ENCODE assay signal across 18 mouse cellular contexts in the genomic region with DNA sequence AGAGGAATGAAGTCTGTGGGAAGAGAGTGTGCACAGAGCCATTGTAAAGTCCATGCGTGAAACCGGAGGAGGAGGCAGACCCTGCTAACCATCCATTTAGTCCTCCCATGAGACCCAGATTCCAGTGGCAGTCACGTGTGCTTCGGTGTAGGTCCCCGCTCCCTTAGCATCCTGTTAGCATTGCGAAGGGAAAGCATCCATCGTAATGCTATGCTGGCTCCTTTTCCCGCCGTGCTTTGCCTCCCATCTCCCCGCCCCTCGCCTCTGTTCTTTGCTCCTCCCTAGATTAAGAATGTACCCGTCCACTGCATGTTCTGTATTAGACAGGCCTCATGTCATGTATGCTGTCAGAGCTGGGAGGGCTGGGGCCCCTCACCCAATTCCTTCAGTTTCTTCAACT. TPM values are rescaled to one million over a fixed set of nuclear protein-coding genes. Genes with fewer than 3 reads are reported as not detected.
DNase-seq lines count a peak whose midpoint lies in the region; ATAC-seq lines count a peak whose summit lies in the region.
"Had no signal": no experiment of that assay in that cellular context is flagged by ENCODE, and none has a peak within 500 bp of the region (broad histone marks: within the 10 kb centered on the region; RNA-seq: fewer than 3 reads in every experiment).

No protein-coding gene starts in this region.

- H3K36me3 ChIP-seq in embryonic facial prominence, embryonic 15.5 days: no peaks in the 10 kb centered on the region
- H3K36me3 ChIP-seq in neural tube, embryonic 15.5 days: no peaks in the 10 kb centered on the region
- H3K36me3 ChIP-seq: forebrain, embryonic 15.5 days had no signal

- H3K9me3 ChIP-seq in embryonic facial prominence, embryonic 15.5 days (replicated peaks): no peaks in the 10 kb centered on the region
- H3K9me3 ChIP-seq in neural tube, embryonic 15.5 days (replicated peaks): no peaks in the 10 kb centered on the region
- H3K9me3 ChIP-seq: forebrain, embryonic 15.5 days had no signal

- H3K27me3 ChIP-seq in embryonic facial prominence, embryonic 15.5 days: no peaks in the 10 kb centered on the region
- no peaks in the 10 kb centered on the region for H3K27me3 ChIP-seq in neural tube, embryonic 15.5 days (replicated peaks)
- H3K27me3 ChIP-seq: CH12.LX; forebrain, embryonic 15.5 days had no signal

- peaks cover 12% of the 10 kb centered on the region; the same call in 1 of the 2 replicates for H3K4me1 ChIP-seq in embryonic facial prominence, embryonic 15.5 days
- peaks cover 31% of the 10 kb centered on the region for H3K4me1 ChIP-seq in neural tube, embryonic 15.5 days

- WGBS in embryonic facial prominence, embryonic 15.5 days: 29% methylated on average over 12 of the region's 12 CpGs
- WGBS in neural tube, embryonic 15.5 days: 27% methylated on average over 12 of the region's 12 CpGs

- peak overlapping the region; percentile 21; the same call in 1 of the 2 replicates for H3K4me2 ChIP-seq in embryonic facial prominence, embryonic 15.5 days (replicated peaks)
- peak overlapping the region; percentile 0; the same call in 1 of the 2 replicates for H3K4me2 ChIP-seq in neural tube, embryonic 15.5 days
- H3K4me2 ChIP-seq: forebrain, embryonic 15.5 days had no signal

- DNase-seq in embryo, embryonic 10 days (ENCODE audit: low spot score): peak; percentile 48
- no peak for DNase-seq in embryo, embryonic 9.5 days (ENCODE audit: extremely low spot score)
- DNase-seq in kidney, postnatal 4 days: peak; percentile 37 to 54
- DNase-seq in kidney, postnatal 14 days: no peak
- no peak for DNase-seq in adrenal gland, postnatal 36 days
- DNase-seq in cerebellum, postnatal 4 days (ENCODE audit: low spot score in 2 of 2): no peak
- DNase-seq: cerebellum, adult 2 months; gastrocnemius, adult 2 months; heart, adult 2 months; kidney, adult 18-20 months; right cerebral cortex, postnatal 25 days; thymus, postnatal 36 days had no signal

- H3K4me3 ChIP-seq in embryonic facial prominence, embryonic 15.5 days (replicated peaks): no peak overlapping the region
- H3K4me3 ChIP-seq in neural tube, embryonic 15.5 days (replicated peaks): no peak overlapping the region
- H3K4me3 ChIP-seq: forebrain, embryonic 15.5 days; gastrocnemius, adult 2 months; heart, adult 2 months had no signal

- no peak overlapping the region for H3K9ac ChIP-seq in embryonic facial prominence, embryonic 15.5 days
- H3K9ac ChIP-seq in neural tube, embryonic 15.5 days (replicated peaks): no peak overlapping the region
- H3K9ac ChIP-seq: forebrain, embryonic 15.5 days had no signal

- H3K27ac ChIP-seq in embryonic facial prominence, embryonic 15.5 days (replicated peaks): no peak overlapping the region
- 0 out of 2 replicates have a peak overlapping the region, but pooled peaks have one; percentile 18 for H3K27ac ChIP-seq in neural tube, embryonic 15.5 days (replicated peaks)
- H3K27ac ChIP-seq: forebrain, embryonic 15.5 days; gastrocnemius, adult 2 months; heart, adult 2 months had no signal

- no peak for ATAC-seq in embryonic facial prominence, embryonic 15.5 days (ENCODE audit: insufficient number of reproducible peaks, low FRiP score, low TSS enrichment, low read depth)
- peak; percentile 37; the same call in 1 of the 2 replicates for ATAC-seq in neural tube, embryonic 15.5 days (ENCODE audit: low FRiP score)
- ATAC-seq: forebrain, embryonic 15.5 days; lung, postnatal 0 days; Patski had no signal

RNA-seq across cellular contexts. Expression of a gene that starts 50.0 kb away (rescaled TPM):
- 10.0 and 11.5 TPM in 2 replicates for polyA plus RNA-seq in embryonic facial prominence, embryonic 15.5 days (2015; fragmentation: Nextera tagmentation; extraction: Ambion mirVana)
- polyA plus RNA-seq in neural tube, embryonic 15.5 days (2015; fragmentation: Nextera tagmentation; extraction: Ambion mirVana): 22.9 and 24.6 TPM in 2 replicates
- total RNA-seq in adrenal gland, postnatal 36 days (2021): 10 to 100 TPM; 34.2 to 36.7 TPM

Comparison
In these comparisons a context has a peak if more than half of its experiments do, and no peak if none do; other contexts are left out.
1. DNase-seq: peak in embryo, embryonic 10 days (single experiment) and kidney, postnatal 4 days (2 of 2); none in embryo, embryonic 9.5 days (single experiment), kidney, postnatal 14 days (single experiment), adrenal gland, postnatal 36 days (0 of 2) and cerebellum, postnatal 4 days (0 of 2).